9 mouse cellular contexts compared by ENCODE assay signal in genomic region chr16:10489483-10489882, GRCm38 (mm10). TPM values are rescaled to one million over a fixed set of nuclear protein-coding genes. Genes with fewer than 3 reads are reported as not detected.
A peak's percentile ranks its signal among the peaks of the same experiment; 100 is the strongest.
DNase-seq lines count a peak whose midpoint lies in the region; ATAC-seq lines count a peak whose summit lies in the region.
"Had no signal": no experiment of that assay in that cellular context is flagged by ENCODE, and none has a peak within 500 bp of the region (broad histone marks: within the 10 kb centered on the region; RNA-seq: fewer than 3 reads in every experiment).

No protein-coding gene starts in this region.

- DNase-seq in lung, postnatal 14 days: no peak
- DNase-seq in forebrain, embryonic 11.5 days (ENCODE audit: low spot score): no peak
- DNase-seq in limb, embryonic 11.5 days (ENCODE audit: low spot score): peak; percentile 25
- DNase-seq in splenic B cell, adult 2 months (ENCODE audit: low read depth, low spot score): peak; percentile 49
- no peak for DNase-seq in adrenal gland, adult 8-10 months
- no peak for DNase-seq in thymus, postnatal 14 days
- DNase-seq in adrenal gland, adult 2 months: no peak

- H3K9me3 ChIP-seq in lung, embryonic 15.5 days: no peaks in the 10 kb centered on the region
- no peaks in the 10 kb centered on the region for H3K9me3 ChIP-seq in forebrain, embryonic 11.5 days (ENCODE audit: control insufficient read depth, low read length)
- no peaks in the 10 kb centered on the region for H3K9me3 ChIP-seq in limb, embryonic 11.5 days (ENCODE audit: control insufficient read depth, low read length)

- peak overlapping the region; percentile 47 for H3K4me2 ChIP-seq in lung, embryonic 15.5 days
- H3K4me2 ChIP-seq in forebrain, embryonic 11.5 days (ENCODE audit: low read depth, low read length, severe bottlenecking): peak overlapping the region; percentile 24; the same call in 1 of the 2 replicates
- H3K4me2 ChIP-seq in limb, embryonic 11.5 days (ENCODE audit: low read depth, severe bottlenecking): peak overlapping the region; percentile 25; the same call in 1 of the 2 replicates

- H3K27me3 ChIP-seq in lung, embryonic 15.5 days: no peaks in the 10 kb centered on the region; the same call in 1 of the 2 replicates
- no peaks in the 10 kb centered on the region; the same call in 1 of the 2 replicates for H3K27me3 ChIP-seq in forebrain, embryonic 11.5 days (ENCODE audit: control insufficient read depth, insufficient read depth, low read length)
- H3K27me3 ChIP-seq in limb, embryonic 11.5 days (ENCODE audit: control insufficient read depth, insufficient read depth, low read length): peaks cover 13% of the 10 kb centered on the region
- no peaks in the 10 kb centered on the region for H3K27me3 ChIP-seq in splenic B cell, adult 2 months (ENCODE audit: control insufficient read depth, insufficient read depth, low read length, poor library complexity, severe bottlenecking)

- no peaks in the 10 kb centered on the region for H3K36me3 ChIP-seq in lung, embryonic 15.5 days
- no peaks in the 10 kb centered on the region for H3K36me3 ChIP-seq in forebrain, embryonic 11.5 days (ENCODE audit: control insufficient read depth, insufficient read depth, low read length)
- no peaks in the 10 kb centered on the region for H3K36me3 ChIP-seq in limb, embryonic 11.5 days (ENCODE audit: control insufficient read depth, insufficient read depth, low read length)
- peaks cover 11% of the 10 kb centered on the region; the same call in 1 of the 2 replicates for H3K36me3 ChIP-seq in splenic B cell, adult 2 months (ENCODE audit: control insufficient read depth, insufficient read depth, low read length, poor library complexity, severe bottlenecking)

- H3K27ac ChIP-seq in lung, embryonic 15.5 days: no peak overlapping the region
- no peak overlapping the region for H3K27ac ChIP-seq in forebrain, embryonic 11.5 days (ENCODE audit: low read depth, low read length)
- H3K27ac ChIP-seq in limb, embryonic 11.5 days (replicated peaks; ENCODE audit: low read depth, low read length): no peak overlapping the region

- no peak overlapping the region for H3K9ac ChIP-seq in lung, embryonic 15.5 days
- 0 out of 2 replicates have a peak overlapping the region, but pooled peaks have one; percentile 7 for H3K9ac ChIP-seq in forebrain, embryonic 11.5 days (ENCODE audit: low read length)
- H3K9ac ChIP-seq in limb, embryonic 11.5 days (ENCODE audit: low read length): no peak overlapping the region

- H3K4me1 ChIP-seq in lung, embryonic 15.5 days: peaks cover 5% of the 10 kb centered on the region; the same call in 1 of the 2 replicates
- H3K4me1 ChIP-seq in forebrain, embryonic 11.5 days (replicated peaks; ENCODE audit: control insufficient read depth, insufficient read depth, low read length): peaks cover 2% of the 10 kb centered on the region; the same call in 1 of the 2 replicates
- H3K4me1 ChIP-seq in limb, embryonic 11.5 days (ENCODE audit: control insufficient read depth, insufficient read depth, low read length): no peaks in the 10 kb centered on the region

- no peak for ATAC-seq in lung, embryonic 15.5 days (ENCODE audit: borderline replicate concordance, extremely low read depth, low FRiP score, low TSS enrichment)
- no peak for ATAC-seq in forebrain, embryonic 11.5 days (replicated peaks; ENCODE audit: low FRiP score)
- ATAC-seq in limb, embryonic 11.5 days (ENCODE audit: insufficient number of reproducible peaks, low FRiP score, low TSS enrichment, low read depth): no peak

- 3% methylated on average over 9 of the region's 9 CpGs for WGBS in lung, embryonic 15.5 days
- whole genome bisulfite sequencing in forebrain, embryonic 11.5 days: 10% methylated on average over 9 of the region's 9 CpGs
- WGBS in limb, embryonic 11.5 days: 5% methylated on average over 9 of the region's 9 CpGs

- peak overlapping the region; percentile 16; the same call in 1 of the 2 replicates for H3K4me3 ChIP-seq in lung, embryonic 15.5 days
- 0 out of 2 replicates have a peak overlapping the region, but pooled peaks have one; percentile 7 for H3K4me3 ChIP-seq in forebrain, embryonic 11.5 days (ENCODE audit: low read depth, low read length)
- H3K4me3 ChIP-seq in limb, embryonic 11.5 days (ENCODE audit: low read depth, low read length): no peak overlapping the region
- H3K4me3 ChIP-seq: myocyte had no signal

RNA-seq across cellular contexts. Expression of gene Ciita, which starts 9.6 kb away (rescaled TPM):
- 0.70 and 1.00 TPM in 2 replicates for polyA plus RNA-seq in lung, embryonic 15.5 days (2015; fragmentation: Nextera tagmentation; extraction: Ambion mirVana)
- polyA plus RNA-seq in forebrain, embryonic 11.5 days (2014; fragmentation: Nextera tagmentation; extraction: Ambion mirVana): 0.35 and 0.63 TPM in 2 replicates
- 0.16 and 0.17 TPM in 2 replicates for polyA plus RNA-seq in limb, embryonic 11.5 days (2014; fragmentation: Nextera tagmentation; extraction: Ambion mirVana)
- 1 to 10 TPM; 1.8 to 6.0 (median 4.7) TPM for total RNA-seq in adrenal gland, adult 8-10 months (2022)
- total RNA-seq in adrenal gland, adult 2 months (2021): 1 to 10 TPM; 1.4 to 2.0 TPM
- polyA plus RNA-seq in adrenal gland, adult 2 months (2012; rRNA removed): 2.3 and 2.9 TPM in 2 replicates

RNA-seq across cellular contexts. Expression of gene Tvp23a, which starts 42.3 kb away (rescaled TPM):
- 10.5 and 11.0 TPM in 2 replicates for polyA plus RNA-seq in lung, embryonic 15.5 days (2015; fragmentation: Nextera tagmentation; extraction: Ambion mirVana)
- polyA plus RNA-seq in forebrain, embryonic 11.5 days (2014; fragmentation: Nextera tagmentation; extraction: Ambion mirVana): 22.8 and 23.8 TPM in 2 replicates
- polyA plus RNA-seq in limb, embryonic 11.5 days (2014; fragmentation: Nextera tagmentation; extraction: Ambion mirVana): 18.5 and 19.4 TPM in 2 replicates
- total RNA-seq in adrenal gland, adult 8-10 months (2022): 1 to 10 TPM; 1.5 to 3.6 (median 3.2) TPM
- 1 to 10 TPM; 1.3 to 2.0 TPM for total RNA-seq in adrenal gland, adult 2 months (2021)
- 1.2 and 1.5 TPM in 2 replicates for polyA plus RNA-seq in adrenal gland, adult 2 months (2012; rRNA removed)

RNA-seq across cellular contexts. Expression of gene Dexi, which starts 53.4 kb away (rescaled TPM):
- 25.5 and 25.6 TPM in 2 replicates for polyA plus RNA-seq in lung, embryonic 15.5 days (2015; fragmentation: Nextera tagmentation; extraction: Ambion mirVana)
- polyA plus RNA-seq in forebrain, embryonic 11.5 days (2014; fragmentation: Nextera tagmentation; extraction: Ambion mirVana): 23.5 and 25.9 TPM in 2 replicates
- 30.6 and 31.6 TPM in 2 replicates for polyA plus RNA-seq in limb, embryonic 11.5 days (2014; fragmentation: Nextera tagmentation; extraction: Ambion mirVana)
- 10 to 100 TPM; 21.3 to 29.9 (median 25.9) TPM for total RNA-seq in adrenal gland, adult 8-10 months (2022)
- total RNA-seq in adrenal gland, adult 2 months (2021): 10 to 100 TPM; 17.1 to 24.2 TPM
- polyA plus RNA-seq in adrenal gland, adult 2 months (2012; rRNA removed): 89.2 and 99.6 TPM in 2 replicates

RNA-seq across cellular contexts. Expression of gene Clec16a, which starts 55.7 kb away (rescaled TPM):
- 27.7 and 29.3 TPM in 2 replicates for polyA plus RNA-seq in lung, embryonic 15.5 days (2015; fragmentation: Nextera tagmentation; extraction: Ambion mirVana)
- 44.6 and 46.3 TPM in 2 replicates for polyA plus RNA-seq in forebrain, embryonic 11.5 days (2014; fragmentation: Nextera tagmentation; extraction: Ambion mirVana)
- 32.3 and 35.2 TPM in 2 replicates for polyA plus RNA-seq in limb, embryonic 11.5 days (2014; fragmentation: Nextera tagmentation; extraction: Ambion mirVana)
- total RNA-seq in adrenal gland, adult 8-10 months (2022): 10 to 100 TPM; 37.2 to 55.9 (median 51.3) TPM
- 10 to 100 TPM; 44.0 to 44.4 TPM for total RNA-seq in adrenal gland, adult 2 months (2021)
- 15.9 and 22.6 TPM in 2 replicates for polyA plus RNA-seq in adrenal gland, adult 2 months (2012; rRNA removed)

Comparison
In these comparisons a context has a peak if more than half of its experiments do, and no peak if none do; other contexts are left out.
1. DNase-seq: peak in limb, embryonic 11.5 days (single experiment) and splenic B cell, adult 2 months (single experiment); none in lung, postnatal 14 days (single experiment), forebrain, embryonic 11.5 days (single experiment), adrenal gland, adult 8-10 months (single experiment), thymus, postnatal 14 days (single experiment) and adrenal gland, adult 2 months (single experiment).
2. Peak in every context shown above with its lines, with median percentiles within 50 percentile points of each other: H3K4me2 ChIP-seq.